Mouse (Mus musculus) mouse embryonic stem cell (cell line): ENCODE data around the gene Hlx.

Experiments
- in situ Hi-C, 2 experiments: fragments of 300-500 bp; cut with MboI; formaldehyde crosslinking; loops; 1 replicate in 1 of 2; 3 replicates in 1 of 2; pipeline ENCODE4 v1.14.3; 2019 to 2020; ENCODE audit warnings: low sequenced_read_pairs in 2 of 2, low pct_unique_long_range_greater_than_20kb in 1 of 2, mixed read lengths in 1 of 2; ENCODE audit not compliant: unreplicated experiment in 1 of 2

Gene Hlx

DNA sequence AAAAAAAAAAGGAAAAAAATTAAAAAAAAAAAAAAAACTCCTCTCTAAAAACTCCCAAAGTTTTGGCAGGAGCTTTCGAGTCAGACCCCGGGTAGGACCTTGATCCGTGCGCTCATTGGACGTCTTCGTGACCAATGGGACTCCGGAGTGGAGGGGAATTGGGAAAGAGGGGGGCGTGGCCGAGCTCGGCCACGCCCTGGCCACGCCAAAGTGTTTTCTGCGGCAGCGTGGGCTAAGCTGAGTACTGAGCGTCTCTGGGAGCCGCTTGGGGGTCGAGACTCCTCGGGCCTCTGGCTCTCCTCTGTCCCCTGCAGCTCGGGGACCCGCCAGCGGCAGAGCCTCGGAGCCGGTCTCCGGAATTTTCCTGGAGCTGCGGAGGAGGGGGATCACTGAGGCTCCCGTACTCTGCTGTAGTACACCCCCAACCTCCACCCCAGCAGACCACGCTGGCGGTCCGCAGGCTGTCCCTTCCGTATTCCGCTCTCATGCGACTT is at the start of gene Hlx:
TSS of gene Hlx (minus strand) at position 64 of the 494 bp plus-strand sequence.
- in situ Hi-C loops = loop anchor here (25.0 kb wide), 2 partner anchors 245 to 470 kb away; no protein-coding TSS in a partner anchor

DNA sequence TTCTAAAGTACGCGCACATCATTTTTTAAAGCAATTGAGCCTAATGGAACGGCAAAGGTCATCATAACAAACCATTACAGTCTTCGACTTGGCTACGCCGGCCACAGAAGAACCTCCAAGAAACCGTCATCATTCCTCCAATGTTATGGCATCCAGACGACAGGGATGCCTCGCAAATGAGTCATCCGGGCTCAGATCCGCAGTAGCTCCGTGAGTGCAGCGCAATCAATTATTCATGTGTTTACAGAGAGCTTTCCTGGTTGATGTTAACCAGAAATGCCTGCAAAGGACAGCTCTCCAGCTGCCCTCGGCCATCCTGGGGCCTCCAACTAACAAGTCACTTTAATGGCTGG is 49.7 kb upstream of the Hlx start:
- in situ Hi-C loops = no loop called here

- in situ Hi-C loops = no loop called here
Observed at GRCm38 (mm10) chr1:184781286-184782160, 49.1 kb upstream of the Hlx start.

- in situ Hi-C loops = no loop called here
Observed at GRCm38 (mm10) chr1:184778157-184778556, 45.7 kb upstream of the Hlx start.

DNA sequence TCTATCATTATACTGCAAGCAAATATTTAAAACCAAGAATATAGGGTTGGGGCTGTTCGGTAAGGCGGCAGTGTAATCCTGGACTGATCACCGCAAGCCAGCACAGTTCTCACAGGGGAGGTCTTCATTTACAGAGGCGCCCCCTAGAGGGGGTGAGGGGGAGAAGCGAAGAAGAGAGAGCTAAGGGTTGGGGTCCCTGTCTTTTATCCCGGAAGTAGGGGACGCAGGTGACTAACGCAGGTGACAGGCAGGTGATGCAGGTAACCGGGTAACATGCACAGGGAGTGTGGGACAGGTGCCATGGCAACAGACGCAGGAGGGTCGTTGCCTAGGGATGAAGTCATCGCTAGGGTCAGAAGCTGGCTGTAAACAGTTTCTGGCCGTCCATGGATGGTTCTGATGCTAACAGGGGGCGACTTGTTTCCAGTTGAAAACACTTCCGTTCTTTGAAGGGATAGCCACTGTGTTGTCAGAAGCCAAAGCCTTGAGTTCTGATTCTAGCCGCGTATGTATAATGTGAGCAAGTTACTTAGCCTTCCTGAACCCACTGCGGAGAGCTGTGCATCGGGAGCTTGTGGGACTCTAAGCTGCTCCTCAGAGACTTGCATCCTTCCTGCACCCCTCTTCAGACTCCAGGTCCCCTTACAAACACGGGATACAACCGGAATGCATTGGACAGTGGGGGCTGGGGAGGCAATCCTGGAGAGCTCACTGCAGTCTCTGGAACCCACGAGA is 44.8 kb upstream of the Hlx start:
- in situ Hi-C loops = no loop called here

- in situ Hi-C loops = no loop called here
Observed at GRCm38 (mm10) chr1:184775289-184775688, 42.9 kb upstream of the Hlx start.

GRCm38 (mm10) chr1:184771891-184772249 is 39.5 kb upstream of the Hlx start:
- in situ Hi-C loops = no loop called here

GRCm38 (mm10) chr1:184771202-184771890 is 38.9 kb upstream of the Hlx start:
- in situ Hi-C loops = no loop called here

GRCm38 (mm10) chr1:184763866-184764265 is 31.4 kb upstream of the Hlx start:
- in situ Hi-C loops = no loop called here

DNA sequence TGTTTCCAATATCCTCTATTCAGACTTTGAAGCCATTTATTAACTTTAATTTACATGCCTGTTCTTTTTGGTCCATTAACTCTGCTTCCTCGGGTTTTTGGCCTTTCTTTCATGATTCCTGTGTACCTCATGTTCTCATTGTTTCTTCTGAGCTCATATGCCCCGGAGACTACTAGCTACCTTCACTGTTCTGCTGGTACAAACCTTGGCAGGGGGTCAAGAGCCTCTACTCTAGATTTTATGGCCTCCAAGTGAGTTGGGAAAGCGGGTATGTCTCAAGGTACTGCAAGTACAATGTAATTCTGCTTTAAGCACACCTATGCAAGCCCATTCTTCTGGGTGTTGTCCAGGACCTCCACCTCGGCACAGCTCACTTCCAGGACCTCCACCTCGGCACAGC is 30.5 kb upstream of the Hlx start:
- in situ Hi-C loops = no loop called here

DNA sequence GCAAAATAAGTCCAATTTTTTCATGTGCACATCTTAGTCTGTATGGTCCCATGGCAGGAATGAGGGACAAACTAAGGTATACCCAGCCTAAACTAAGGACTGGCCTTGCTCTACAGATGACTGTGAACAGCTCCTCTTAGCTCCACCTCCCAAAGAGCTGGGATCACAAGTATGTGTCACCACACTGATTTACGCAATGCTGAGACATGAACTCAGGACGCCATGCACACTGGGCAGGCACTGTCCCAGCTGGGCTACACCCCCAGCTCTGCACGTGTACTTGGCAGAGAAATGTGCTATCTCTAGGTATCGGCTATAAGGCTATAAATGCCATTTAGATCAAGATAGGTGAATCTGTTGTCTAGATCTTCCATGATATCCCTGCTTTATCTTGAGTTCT is 29.6 kb upstream of the Hlx start:
- in situ Hi-C loops = no loop called here

GRCm38 (mm10) chr1:184752671-184753070 is 20.3 kb upstream of the Hlx start:
- in situ Hi-C loops = no loop called here

DNA sequence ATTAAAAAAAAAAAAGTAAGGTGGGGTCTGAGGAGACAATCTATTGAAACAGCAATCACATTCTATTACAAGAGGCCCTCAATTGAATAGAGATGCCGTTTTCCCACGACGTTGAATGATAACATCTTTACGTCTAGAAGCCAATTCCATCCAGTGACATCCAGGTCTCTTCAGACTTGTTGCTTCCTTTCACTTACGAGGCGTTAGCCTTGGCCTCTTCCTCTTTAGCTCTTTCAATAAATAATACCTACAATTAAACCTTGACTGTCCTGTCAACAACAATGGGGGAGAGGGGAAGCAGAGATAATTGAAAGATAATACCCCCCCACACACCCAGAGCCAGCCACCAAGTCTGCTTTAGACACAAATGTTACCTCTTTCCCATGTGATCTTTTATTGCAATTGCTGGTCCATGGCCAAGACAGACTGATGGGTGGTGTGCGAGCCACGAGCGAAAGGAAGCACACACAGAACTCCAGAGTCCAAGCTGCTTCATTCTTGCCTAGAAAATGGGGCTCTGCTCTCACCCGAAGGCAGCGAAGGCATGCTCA is 17.8 kb upstream of the Hlx start:
- in situ Hi-C loops = no loop called here

DNA sequence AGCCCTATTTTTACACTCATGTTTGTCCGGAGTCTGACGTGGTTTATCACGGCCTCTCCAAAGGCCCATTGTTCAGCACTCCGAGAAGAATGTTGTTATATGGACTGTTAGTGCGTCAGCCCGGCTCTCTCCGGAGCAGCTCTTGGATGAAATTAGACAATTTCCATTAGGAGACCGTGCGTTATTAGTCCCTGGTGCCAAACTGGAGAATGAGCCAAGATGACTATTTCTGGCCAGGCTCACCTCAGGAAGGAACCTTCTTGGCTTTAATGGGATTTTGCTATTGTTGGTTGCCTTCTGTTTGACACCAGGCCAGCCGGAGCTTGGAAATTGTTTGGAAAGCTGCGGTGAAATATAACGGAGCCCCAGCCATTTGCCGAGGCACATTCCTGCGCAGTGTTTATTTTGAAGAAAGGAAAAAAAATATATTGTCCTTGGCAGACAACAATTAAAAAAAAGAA is 16.3 kb upstream of the Hlx start:
- in situ Hi-C loops = loop anchor here (10.0 to 25.0 kb wide), 3 partner anchors 261 to 486 kb away; no protein-coding TSS in a partner anchor

DNA sequence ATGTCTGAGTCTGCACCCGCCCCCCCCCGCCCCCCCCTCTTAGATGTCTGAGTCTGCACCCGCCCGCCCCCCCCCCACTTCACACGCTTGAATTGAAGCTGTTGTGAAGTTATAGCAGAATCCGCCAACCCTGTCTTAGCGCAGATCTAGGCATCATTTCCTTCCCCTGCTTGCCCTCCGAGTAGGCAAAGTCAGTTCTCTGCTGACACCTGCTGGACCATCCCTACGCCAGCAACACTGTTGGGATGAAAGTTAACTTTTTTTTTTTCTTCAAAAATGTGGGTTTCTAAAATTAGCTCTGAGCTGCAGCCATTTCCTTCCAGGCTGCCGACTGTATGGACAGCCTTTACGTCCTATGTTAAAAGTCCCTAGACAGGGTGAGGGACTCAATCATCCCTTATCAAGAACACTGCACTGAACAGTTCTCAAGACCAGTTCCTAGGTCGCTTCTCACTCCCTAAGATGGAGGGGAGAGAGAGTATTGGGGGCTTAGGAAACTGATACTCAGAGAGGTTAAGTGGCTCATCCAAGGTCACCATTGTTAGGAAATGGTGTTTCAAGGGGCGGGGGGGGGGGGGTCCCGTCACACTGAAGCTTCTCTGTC is 5.6 kb upstream of the Hlx start:
- in situ Hi-C loops = loop anchor here (25.0 kb wide), 2 partner anchors 251 to 476 kb away; no protein-coding TSS in a partner anchor

DNA sequence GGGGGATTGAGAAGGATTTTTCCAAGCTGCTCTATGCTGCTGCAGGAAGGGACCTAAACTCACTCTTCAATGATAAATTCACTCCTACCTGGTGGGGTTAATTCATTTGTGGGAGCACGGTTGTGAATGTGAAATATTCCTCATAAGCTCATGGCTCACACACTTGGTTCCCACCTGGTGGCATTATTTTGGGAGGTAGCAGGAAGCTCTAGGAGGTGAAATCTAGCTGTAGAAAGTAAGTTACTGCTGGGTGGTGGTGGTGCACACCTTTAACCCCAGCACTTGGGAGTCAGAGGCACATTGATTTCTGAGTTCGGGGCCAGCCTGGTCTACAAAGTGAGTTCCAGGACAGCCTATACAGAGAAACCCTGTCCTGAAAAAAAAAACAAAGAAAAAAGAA is 4.8 kb upstream of the Hlx start:
- in situ Hi-C loops = loop anchor here (25.0 kb wide), 2 partner anchors 250 to 475 kb away; no protein-coding TSS in a partner anchor

DNA sequence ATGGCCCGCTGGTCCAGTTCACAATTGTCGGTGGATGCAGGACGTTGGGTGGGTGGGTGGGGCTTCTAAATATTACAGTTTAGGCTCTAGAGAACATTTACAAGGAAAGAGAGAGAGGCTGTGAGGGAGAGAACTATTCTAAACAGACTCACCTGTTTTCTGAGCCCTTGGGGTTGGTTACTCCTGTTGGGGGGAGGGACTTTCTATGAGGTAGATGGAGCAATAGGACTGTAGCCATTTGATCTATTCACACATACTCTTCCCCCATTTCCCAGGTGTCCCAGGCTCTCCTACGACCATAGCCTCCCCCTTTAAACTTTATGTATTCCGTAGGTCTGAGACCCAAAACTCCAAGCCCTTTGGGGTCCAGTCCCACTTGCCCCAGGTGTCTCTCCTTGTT is 3.8 kb upstream of the Hlx start:
- in situ Hi-C loops = loop anchor here (25.0 kb wide), 2 partner anchors 249 to 474 kb away; no protein-coding TSS in a partner anchor
